Mouse (Mus musculus) urinary bladder, postnatal 10 days (tissue): ENCODE results near the gene Naglu.

Experiments used
- DNase-seq: peaks from one replicate; pipeline ENCODE4 v3.0.0; 2022; ENCODE audit warnings: low spot score

Naglu gene

GRCm38 (mm10) chr11:101057860-101058259 lies 12.0 kb upstream of the Naglu start:
- DNase-seq = peak; percentile 84

- DNase-seq = no peak
Measured at GRCm38 (mm10) chr11:101058726-101059125, 11.1 kb upstream of the Naglu start.

GRCm38 (mm10) chr11:101059473-101059872 lies 10.3 kb upstream of the Naglu start:
- no peak for DNase-seq

- DNase-seq = no peak
Measured at GRCm38 (mm10) chr11:101060126-101060525, 9.7 kb upstream of the Naglu start.

- no peak for DNase-seq
Measured at GRCm38 (mm10) chr11:101061049-101061448, 8.8 kb upstream of the Naglu start.

GRCm38 (mm10) chr11:101062165-101062884 lies 7.5 kb upstream of the Naglu start:
- no peak for DNase-seq

- DNase-seq = no peak
Measured at GRCm38 (mm10) chr11:101062971-101063675, 6.7 kb upstream of the Naglu start.

GRCm38 (mm10) chr11:101063676-101064327 lies 6.0 kb upstream of the Naglu start:
- DNase-seq = no peak

GRCm38 (mm10) chr11:101064462-101064861 lies 5.3 kb upstream of the Naglu start:
- no peak for DNase-seq

GRCm38 (mm10) chr11:101065002-101065401 lies 4.8 kb upstream of the Naglu start:
- DNase-seq = no peak

- DNase-seq = no peak
Measured at GRCm38 (mm10) chr11:101066549-101067412, 3.0 kb upstream of the Naglu start.

GRCm38 (mm10) chr11:101070189-101070527 lies 346 bp downstream of the Naglu start:
- no peak for DNase-seq

- DNase-seq = no peak
Measured at GRCm38 (mm10) chr11:101070987-101071386, 1.2 kb downstream of the Naglu start.

GRCm38 (mm10) chr11:101071810-101072428 lies 2.1 kb downstream of the Naglu start:
- DNase-seq = no peak

- DNase-seq = no peak
Measured at GRCm38 (mm10) chr11:101078121-101078520, 8.3 kb downstream of the Naglu start, which contains the start of gene Hsd17b1. TSS of gene Hsd17b1 (plus strand) at chr11:101078411.

- no peak for DNase-seq
Measured at GRCm38 (mm10) chr11:101079746-101080145, 9.9 kb downstream of the Naglu start.

GRCm38 (mm10) chr11:101080421-101080820 lies 10.6 kb downstream of the Naglu start:
- no peak for DNase-seq

- no peak for DNase-seq
Measured at GRCm38 (mm10) chr11:101081659-101082058, 11.8 kb downstream of the Naglu start.

GRCm38 (mm10) chr11:101082208-101083082 lies 12.6 kb downstream of the Naglu start, which contains the start of gene Coasy:
TSS of gene Coasy (plus strand) at chr11:101082565.
- no peak for DNase-seq

GRCm38 (mm10) chr11:101083083-101083697 lies 13.4 kb downstream of the Naglu start:
- no peak for DNase-seq
